Mouse (Mus musculus): Measurements from ENCODE around the gene Slc5a5.

Slc5a5 gene

DNA sequence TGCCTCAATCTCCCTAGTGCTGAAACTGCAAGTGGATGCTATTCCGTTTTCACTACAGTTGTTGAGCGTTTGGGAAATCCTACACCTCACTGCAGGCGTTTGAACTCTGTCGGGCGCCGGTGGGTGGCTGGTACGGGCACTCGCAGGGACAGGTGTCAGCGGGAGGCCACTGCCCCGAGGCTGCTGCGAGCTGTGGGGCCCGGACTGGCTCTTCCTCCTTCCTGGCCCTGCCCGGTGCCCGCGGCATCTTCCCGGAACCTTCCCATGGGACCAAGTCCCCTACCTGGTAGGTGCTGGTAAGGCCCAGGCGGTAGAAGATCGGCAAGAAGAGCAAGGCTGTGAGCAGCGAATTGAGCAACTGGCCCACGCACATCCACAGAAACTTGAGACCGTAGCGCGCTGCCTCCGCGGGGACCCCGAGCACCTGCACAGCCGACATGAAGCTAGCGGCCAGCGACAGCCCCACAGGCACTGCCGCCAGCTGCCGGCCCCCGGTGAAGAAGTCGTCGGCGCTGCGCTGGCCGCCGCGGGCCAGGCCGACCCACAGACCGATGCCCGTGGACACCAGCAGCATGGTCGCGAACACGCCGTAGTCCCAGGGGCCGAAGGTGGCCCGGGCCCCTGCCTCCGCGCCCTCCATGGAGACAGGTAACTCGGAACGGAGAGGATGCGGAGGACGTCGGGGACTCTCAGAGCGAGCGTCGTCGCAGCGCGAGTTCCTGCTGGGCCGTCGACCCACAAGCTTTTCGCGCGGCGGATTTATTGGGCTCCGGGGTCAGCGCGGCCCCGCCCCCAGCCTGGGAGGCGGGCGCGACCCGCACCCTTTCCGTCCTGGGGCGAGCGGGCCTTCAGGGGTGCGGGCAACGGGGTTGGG, at the start of gene Slc5a5:
Slc5a5 (minus strand) TSS at position 736 of the 874 bp plus-strand sequence.
- DNase-seq, result no peak

DNA sequence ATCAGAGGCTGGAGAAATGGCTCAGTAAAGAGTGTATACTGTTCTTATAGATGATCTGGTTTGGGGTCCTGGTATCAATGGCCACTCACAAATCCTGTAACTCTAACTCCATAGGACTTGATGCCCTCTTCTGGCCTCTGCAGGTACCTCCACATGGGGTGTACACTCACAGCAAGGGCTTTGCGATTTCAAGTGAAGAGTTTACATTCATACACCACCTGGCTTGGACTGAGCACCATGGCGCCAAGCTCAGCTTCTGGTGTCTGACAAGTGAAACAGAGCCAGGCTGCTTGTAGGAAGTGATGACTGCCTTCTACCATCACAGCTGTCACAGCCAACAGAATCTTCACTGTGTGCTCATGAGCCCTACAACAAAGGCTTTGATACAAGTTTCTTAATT, 48.9 kb upstream of the Slc5a5 start:
- DNase-seq, result no peak

DNA sequence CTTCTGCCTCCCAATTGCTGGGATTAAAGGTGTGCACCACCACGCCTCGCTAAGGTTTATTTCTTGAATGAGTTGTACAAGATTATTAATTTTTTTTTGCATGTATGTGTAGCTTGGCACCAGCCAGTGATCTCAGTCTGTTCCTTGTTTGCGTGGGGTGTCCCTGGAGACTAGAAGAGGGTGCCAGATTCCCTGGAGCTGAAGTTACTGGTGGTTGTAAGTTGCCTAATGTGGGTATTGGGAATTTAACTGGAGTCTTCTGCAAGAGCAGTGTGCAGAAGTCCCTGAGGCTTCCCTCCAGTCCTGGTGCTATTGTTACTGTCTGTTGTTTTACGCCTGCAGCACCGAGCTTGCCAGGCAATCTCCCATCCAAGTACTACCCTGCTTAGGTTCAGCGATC, 44.6 kb upstream of the Slc5a5 start:
- no peak for DNase-seq

DNA sequence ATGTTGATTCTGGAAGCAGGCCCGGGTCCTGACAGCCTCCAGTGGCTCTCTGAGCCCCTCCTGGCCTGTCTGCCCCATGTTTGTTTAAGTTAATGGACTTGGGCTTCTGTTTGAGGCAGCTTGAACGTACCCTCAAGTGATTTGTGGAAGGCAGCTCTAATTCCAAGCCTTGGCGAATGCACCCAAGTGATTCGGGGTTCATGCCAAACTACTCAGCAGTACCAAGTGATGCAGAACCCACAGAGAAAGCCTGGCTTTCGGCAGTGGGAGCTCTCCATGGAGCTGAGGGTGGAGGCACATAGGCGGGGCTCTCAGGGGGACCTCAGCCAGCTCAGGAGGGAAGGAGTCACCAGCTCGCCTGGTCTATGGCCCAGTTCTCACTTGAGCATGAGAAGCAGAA, 42.2 kb upstream of the Slc5a5 start:
- DNase-seq, result no peak

DNA sequence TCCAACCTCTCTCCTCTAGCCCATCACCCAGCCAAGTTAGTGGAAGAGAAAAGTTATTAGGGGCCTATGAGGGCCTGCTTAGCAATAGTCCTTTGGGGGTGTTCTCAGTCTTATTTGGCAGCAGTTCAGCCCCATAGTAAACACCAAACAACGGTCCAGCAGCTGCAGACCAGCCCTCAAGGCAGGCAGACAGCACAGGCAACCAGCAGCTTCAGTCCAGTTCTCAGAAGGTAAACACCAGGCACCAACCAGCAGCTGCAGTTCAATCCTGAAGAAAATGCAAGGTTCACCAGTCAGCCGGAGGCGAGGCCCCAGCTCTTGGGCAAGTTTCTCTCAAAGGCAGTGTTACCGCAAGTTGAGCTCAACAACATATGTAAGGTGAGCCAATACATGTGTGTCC, 40.5 kb upstream of the Slc5a5 start:
- DNase-seq, result no peak

DNA sequence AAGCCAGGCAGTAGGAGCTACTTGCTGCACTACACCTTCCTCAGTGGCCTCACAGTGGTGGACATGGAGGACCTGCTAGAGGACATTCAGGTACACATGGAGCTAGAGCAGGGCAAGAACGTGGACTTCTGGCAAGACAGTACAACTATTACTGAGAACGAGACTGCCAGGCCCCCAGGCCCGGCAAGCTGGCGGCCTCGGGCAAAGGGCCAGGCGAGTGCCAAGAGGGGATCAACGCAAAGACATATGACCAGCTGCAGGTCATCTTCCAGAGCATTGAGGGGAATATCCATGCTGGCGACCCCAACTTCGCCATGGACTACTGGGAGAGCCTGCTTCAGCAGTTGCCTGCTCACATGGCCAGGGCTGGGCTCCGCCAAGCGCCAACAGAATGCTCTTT, 39.2 kb upstream of the Slc5a5 start:
- DNase-seq, result no peak

DNA sequence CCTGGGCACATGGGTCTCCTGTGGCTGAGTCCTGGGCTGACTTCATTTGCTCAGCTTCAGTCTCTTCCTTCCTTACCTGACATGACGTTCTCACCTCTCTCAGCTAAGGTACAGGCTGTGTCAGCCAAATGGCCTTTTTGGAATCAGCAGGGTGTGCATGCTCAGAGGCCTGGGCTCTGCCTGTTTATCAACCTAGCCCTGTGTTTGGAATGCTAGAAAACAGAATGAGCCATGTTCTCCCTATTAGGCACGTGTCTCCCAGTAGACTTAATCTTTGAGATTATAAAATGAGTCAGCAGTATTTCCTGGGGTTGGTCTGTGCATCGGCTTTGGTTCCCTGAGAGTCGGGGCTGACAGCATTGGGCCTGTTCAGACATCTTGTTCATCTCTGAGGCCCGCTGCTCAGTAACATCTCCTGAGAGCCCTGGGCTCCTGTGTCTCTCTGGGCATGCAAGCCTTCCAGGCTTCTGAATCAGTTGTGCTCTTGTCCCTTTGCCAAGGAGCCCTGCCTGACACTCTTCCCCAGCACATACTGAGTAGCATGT, 36.3 kb upstream of the Slc5a5 start:
- DNase-seq, result no peak

DNA sequence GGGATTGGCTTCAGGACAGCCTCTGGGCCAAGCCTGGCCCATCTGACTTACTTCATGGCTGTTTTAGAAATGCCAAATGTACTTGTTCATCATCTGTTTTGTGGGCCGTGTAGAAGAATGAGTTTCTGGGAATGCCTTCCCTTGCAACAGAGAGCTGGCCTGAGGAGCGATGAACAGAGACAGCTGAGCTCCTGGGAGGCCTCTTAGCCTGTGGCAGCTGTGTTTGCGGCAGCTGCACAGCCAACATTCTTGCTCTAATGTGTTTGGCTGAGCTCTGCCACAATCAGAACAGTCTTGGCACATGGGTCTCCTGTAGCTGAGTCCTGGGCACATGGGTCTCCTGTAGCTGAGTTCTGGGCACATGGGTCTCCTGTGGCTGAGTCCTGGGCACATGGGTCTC, 35.5 kb upstream of the Slc5a5 start:
- DNase-seq, result no peak

DNA sequence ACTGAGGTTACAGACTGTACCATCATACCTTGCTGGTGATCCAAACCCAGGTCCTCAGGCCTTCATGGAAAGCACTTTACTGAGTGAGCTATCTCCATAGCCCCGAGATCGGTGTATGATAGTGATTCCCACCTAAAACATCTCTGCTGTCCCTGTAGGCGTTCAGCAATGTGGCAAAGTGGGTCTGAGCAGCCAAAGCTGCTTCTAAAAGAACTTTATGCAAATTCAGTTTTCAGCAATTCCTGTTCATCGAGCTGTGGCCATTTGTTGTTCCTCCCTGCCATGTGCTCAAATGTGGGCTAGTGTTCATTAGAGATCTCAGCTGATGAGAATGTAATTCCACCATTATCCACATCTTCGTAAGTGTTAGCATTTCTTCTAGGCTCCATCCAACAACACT, 33.8 kb upstream of the Slc5a5 start:
- DNase-seq, result no peak

DNA sequence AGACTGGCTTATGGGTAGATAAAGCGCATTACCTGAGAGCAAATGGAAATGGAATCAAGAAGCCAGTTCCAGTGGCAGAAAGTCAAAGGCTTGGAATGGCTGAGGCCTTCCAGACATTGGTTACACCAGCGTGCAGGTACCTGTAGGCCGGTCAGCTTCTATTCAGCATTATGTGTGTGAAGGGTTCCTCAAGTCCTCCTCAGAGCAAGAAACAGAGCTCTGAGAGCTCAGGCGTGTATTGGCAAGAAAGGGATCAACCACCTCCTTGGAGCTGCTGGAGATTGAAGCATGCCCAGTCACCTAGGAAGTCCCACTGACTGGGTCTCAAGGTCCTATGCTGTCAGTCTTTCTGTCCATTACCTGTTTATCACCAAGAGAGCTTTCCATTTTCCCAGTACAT, 33.2 kb upstream of the Slc5a5 start:
- DNase-seq, result no peak

DNA sequence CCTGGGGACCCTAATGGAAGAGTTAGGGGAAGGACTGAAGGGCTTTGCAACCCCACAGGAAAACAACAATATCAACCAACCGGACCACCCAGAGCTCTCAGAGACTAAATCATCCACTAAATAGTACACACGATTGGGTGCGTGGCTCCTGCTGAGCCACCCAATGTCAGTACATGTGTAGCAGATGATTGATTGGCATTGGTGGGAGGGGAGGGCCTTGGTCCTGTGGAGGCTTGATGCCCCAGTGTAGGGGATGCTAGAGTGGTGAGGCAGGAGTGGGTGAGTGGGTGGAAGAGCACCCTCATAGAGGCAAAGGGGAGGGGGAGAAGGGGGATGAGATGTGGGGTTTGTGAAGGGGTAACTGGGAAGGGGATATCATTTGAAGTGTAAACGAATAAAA, 31.6 kb upstream of the Slc5a5 start:
- no peak for DNase-seq

DNA sequence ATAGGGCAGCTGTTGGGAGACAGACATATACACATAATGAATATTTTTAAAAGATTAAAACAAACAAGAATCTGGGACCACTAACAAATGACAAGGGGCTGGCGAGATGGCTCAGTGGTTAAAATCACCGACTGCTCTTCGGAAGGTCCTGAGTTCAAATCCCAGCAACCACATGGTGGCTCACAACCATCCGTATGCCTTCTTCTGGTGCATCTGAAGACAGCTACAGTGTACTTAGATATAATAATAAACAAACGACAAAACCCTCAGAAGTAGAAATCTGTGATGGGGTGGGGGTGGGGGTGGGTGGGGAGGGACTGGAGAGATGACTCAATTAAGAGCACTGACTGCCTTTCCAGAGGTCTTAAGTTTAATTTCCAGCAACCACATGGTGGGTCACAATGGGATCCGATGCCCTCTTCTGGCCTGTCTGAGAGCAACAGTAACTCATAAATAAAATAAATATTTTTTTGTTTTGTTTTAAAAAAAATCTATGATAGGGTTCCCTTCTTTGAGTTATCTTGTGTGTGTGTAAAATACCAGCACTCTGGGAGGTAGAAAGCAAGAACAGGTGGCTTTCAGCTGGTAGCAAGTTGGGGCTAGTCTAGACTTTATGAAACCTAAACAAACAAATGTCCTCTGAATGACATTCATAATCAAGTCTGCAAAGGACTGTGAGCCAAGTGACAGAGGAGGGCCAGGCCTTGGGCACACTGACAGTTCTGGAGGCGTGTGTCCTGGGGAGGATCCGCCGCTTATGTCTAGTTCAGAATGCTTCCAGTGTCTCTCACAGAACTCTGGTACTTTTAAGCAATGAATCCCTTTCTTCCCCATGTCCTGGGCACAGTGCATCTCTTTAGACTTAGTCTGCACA, 27.7 kb upstream of the Slc5a5 start:
- peak in 1 of 2 experiments; percentile 2 for DNase-seq

DNA sequence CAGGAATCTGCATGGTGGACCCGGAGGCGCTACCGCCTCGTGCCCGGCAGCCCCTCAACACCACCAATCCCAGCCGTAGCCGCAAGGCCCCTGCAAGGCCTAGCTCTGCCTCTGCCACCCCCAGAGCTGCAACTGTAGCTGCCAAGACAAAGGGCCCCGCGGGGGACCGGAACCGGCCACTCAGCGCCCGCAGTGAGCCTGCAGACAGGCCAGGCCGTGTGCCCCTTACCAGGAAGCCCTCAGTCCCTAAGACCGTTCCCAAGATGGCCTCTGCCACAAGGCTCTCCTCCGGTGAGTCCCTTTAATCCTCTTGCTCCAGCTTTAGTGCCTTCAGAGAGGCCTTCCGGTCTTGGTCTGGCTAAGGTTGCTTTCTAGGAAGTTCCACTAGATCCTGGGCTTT, 22.1 kb upstream of the Slc5a5 start:
- DNase-seq, result no peak

DNA sequence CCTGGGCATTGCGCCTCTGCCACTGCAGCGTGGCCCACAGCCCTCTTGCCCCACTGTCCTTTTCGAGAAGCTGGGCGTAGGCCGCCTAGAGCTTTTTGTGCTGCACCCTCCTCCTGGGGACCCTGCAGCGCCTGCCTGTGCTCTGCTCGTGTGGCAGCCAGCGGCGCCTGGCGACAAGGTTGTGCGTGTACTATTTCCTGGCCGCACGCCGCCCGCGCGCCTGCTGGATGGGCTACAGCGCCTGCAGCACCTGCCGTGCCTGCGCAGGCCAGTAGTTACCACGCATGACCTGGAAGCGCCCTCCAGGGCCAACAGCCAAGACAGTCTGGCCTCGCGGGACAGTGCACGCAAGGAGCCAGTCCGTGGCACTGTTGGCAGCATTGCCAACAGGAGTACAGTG, 21.0 kb upstream of the Slc5a5 start:
- peak in 1 of 2 experiments; percentile 23 for DNase-seq

DNA sequence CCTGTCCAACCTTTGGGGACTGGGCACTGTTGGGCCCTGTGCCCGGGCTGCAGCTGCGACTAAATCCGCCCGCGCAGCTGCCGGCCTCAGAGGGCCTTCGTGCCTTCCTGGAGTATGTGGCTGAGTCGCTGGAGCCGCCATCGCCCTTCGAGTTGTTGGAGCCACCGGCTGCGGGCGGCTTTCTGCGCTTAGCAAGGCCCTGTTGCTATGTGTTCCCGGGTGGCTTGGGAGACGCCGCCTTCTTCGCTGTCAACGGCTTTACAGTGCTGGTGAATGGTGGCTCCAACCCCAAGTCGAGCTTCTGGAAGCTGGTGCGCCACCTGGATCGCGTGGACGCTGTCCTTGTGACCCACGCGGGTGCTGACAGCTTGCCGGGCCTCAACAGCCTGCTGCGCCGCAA, 20.4 kb upstream of the Slc5a5 start:
- DNase-seq, result peak in 1 of 2 experiments; percentile 24

DNA sequence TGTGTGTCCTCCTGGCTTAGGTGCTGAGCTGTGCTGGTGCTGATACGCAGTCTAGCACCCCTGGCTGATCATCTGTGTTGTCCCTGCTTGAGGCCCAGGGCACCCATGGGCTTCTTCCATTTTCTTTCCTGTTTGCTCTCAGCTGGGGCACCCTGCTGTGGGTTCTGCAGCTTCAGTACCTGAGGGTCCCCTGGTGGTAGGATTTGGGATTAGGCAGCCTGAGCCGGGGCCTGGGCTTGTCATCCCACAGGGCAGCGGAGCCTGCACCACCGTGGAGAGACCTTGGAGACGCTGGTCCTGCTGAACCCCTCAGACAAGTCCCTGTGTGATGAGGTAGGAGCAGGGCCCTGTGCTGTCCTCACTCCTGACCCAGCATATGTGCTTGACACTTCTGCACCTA, 19.0 kb upstream of the Slc5a5 start:
- no peak for DNase-seq

DNA sequence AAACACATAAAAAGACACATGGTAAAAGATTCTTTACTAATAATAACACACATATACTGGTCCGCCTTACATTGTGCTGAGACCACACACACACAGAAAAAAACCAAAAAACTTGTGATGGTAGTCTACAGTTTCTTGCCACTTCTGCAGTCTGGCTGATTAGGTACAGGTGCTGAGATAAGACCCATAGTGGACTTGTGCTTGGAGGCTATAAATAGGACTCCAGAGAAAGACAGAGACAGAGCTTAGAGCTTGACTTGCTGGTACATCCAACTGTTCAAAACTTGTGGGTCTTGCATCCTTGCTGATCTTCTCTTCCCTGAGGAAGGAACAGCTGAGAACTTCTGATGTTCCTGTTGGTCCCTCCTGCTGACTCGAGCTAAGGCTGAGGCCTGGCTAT, 15.0 kb upstream of the Slc5a5 start:
- no peak for DNase-seq

DNA sequence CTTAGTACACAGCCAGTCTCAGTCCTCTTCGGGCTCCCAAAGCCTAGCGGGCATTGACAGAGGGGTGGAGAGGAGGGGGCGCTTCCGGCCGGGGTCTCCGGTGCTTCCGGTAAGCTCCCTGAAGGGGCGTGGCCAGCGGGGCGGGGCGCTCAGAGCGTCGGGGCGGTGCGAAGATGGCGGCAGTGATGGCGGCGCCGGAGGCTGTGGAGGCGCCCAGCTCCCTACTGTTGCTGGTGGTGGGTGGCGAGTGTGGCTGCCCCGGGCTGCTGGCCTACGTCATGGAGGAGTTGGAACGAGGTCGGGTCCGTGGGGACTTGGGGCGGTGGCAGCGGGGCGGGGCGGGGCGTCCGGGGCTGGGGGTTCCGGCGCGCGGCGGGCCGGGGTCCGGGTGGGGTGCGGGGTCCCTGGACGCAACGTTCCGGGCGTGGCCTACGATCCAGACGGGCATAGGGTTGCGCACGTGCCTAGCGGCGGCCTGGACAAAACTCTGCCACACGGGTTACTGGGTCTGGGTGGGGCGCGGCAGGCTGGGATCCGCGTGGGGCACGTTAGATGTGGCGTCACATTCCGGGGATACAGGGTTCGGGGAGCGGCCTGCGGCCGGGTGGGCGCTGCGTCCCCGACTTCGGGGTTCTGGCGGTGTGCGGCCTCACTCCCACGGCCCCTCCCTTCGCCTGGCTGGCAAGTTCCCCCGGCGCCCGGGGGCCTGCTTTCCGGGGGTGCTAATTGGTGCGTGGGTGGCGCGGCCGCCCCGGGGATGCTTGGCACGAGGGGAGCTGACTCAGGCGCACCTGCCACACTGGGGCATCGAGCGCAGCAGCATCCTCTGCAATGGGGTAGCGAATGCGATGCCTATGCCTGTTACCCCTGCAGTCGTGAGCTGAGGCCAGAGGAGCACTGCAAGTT, 13.5 kb upstream of the Slc5a5 start, which contains the start of gene Map1s:
Map1s (plus strand) TSS at position 102 of the 906 bp plus-strand sequence.
- DNase-seq, result peak; percentile 85 to 87

DNA sequence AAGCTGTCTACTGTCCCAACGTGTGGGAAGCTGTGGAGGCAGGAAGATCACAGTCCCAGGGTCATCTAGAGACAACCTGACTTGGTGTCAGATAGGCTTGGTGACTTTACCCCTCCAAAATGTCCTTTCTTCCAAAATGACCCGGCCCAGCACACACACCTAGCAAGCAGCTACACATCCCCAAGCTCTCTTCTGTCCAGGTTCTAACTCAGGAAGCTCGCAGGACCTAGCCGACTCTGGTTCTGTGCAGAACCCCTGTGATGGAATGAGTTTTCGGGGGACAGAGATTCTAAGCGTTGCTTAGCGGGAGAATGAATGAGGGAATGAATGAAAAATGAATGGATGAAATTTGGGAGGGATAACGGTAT, 12.9 kb upstream of the Slc5a5 start:
- no peak for DNase-seq

DNA sequence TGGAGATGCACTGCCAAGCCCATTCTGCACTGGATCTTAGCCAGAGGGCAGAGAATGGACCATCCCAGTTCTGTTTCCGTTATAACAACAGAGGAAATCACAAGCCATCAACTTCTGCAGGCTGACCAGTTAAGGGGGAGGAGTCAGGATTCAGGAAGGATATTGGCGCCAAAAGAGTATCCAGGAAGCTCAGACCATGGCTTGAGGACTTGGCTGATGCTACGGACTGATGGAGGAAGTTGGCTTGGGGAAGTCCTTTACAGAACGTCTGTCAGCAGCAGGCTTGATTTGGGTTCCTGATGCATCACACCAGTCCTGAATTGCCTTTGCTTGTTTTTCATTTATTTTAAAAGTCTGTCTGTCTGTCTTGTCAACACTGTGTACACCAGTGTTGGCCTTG, 12.0 kb upstream of the Slc5a5 start:
- DNase-seq, result no peak

DNA sequence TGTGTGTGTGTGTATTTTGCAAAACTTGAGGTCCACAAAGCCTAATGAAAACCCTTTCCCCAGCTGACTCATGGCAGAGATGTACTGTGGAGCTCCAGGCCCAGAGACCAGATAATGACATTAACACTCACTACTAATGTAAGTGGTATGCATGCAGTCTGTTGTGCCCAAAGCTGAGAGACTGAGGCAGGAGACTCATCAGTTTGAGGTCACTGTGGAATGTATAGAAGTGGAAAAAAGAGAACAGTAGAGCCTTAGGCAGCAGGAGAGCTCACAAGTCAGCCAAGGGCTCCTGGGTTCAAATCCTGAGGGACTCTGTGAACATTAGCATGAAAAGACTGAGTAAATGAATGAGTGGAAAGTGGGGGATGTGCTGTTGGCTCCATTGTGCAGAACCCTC, 11.0 kb upstream of the Slc5a5 start:
- DNase-seq, result no peak

DNA sequence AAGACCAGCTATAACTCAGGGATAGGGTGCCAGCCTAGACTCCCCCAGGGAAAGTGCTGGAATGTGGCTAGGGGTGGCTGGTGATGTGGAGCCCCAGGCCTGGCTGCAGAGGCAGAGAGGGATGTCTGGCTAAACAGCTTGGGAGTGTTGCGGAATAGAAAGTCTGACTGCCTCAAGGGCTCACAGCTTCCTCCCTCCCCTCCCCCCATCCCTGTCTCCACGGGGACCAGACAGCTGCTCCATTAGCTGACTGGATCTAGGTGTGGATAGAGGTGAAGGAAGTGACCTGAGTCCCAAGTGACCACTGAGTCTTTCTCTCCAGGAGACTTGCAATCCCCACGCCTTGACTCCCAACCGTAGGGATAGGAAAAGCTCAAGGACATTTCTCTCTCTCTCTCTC, 10.6 kb upstream of the Slc5a5 start:
- no peak for DNase-seq

DNA sequence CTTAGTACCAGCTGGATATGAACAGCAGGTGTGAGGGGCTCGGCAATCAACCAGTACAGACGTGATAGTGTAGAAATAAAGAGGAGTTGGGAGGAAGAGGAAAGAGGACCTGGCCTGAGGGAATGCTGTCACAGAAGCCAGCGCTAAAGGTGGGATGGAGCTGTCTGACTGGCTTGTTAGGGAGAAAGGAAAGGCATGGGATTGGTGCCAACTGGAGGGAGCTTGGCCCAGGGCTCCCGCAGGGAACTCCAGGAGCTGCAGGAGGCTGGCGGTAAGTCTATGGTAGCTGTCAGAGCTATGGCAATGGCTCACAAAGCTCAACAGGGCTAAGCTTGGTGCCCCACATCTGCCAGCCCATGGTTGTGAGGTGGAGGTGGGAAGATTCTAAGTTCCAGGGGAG, 9.7 kb upstream of the Slc5a5 start:
- no peak for DNase-seq

All from cerebellum, adult 18-20 months (tissue).